Mouse (Mus musculus): Measurements from ENCODE around the gene Nup210.
A peak's percentile ranks its signal among the peaks of the same experiment; 100 is the strongest.

Nup210 gene

GRCm38 (mm10) chr6:91104765-91105399 lies 11.7 kb downstream of the Nup210 start:
- DNase-seq (ENCODE audit: low read depth, low spot score): no peak

GRCm38 (mm10) chr6:91103421-91103820 lies 13.2 kb downstream of the Nup210 start:
- DNase-seq (ENCODE audit: low read depth, low spot score): peak; percentile 56

DNA sequence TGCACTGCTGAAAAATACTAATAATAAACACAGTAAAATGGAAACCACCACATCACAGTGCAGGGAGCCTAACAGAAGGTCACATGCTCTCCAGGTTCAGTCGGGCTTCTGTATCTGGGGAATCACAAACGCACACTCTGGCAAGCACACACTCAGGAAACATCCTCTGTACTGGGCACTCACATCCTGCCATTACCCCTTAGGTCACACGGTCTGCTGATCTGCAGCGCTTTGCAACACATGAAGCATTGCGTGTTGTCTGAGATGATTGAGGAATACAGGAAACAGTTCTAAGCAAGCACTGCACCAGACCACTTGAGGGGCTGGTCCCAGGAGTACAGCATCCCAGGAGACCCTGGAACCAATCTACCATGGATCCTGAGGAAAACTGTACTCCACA lies 16.0 kb downstream of the Nup210 start:
- no peak for DNase-seq (ENCODE audit: low read depth, low spot score)

- DNase-seq (ENCODE audit: low read depth, low spot score): no peak
Measured at GRCm38 (mm10) chr6:91097879-91098278, 18.8 kb downstream of the Nup210 start.

GRCm38 (mm10) chr6:91095072-91095601 lies 21.5 kb downstream of the Nup210 start:
- DNase-seq (ENCODE audit: low read depth, low spot score): no peak

DNA sequence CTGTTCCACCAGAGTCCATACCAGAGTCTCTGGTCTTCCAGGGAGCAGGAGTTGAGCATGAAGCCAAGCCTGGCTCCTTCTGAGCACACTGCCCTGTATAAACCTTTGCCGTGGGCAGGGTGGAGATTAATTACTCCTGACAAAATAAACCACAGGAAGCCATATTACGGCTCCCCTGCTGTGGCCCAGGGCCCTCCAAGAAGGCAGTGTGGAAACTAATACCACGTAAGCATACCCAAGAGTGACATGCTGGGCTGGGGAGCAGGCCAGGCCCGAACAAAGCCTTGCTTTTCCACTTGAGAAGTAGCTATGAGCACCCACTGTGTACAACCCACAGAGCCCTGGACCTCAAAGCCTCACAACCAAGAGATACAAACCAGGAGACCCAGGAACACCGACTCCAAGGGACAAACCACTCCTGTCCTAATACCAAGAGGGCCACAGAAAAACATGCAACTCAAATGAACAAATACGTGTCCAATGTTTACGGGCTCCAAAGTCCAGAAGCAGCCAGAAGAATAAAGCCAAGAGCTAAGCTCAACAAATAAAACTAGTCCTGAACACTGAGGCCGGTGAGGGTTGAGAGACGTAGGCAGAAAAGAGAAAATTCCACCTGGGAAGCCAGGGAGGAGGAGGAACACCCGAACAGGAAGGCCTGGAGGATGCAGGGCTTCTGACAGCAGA lies 24.3 kb downstream of the Nup210 start:
- DNase-seq (ENCODE audit: low read depth, low spot score): no peak

- DNase-seq (ENCODE audit: low read depth, low spot score): peak; percentile 17
Measured at GRCm38 (mm10) chr6:91085114-91085892, 31.3 kb downstream of the Nup210 start.

GRCm38 (mm10) chr6:91080033-91080432 lies 36.6 kb downstream of the Nup210 start:
- DNase-seq (ENCODE audit: low read depth, low spot score): peak; percentile 14

- DNase-seq (ENCODE audit: low read depth, low spot score): no peak
Measured at GRCm38 (mm10) chr6:91076249-91076648, 40.4 kb downstream of the Nup210 start.

GRCm38 (mm10) chr6:91068511-91068910 lies 48.1 kb downstream of the Nup210 start:
- no peak for DNase-seq (ENCODE audit: low read depth, low spot score)

- DNase-seq (ENCODE audit: low read depth, low spot score): no peak
Measured at GRCm38 (mm10) chr6:91067048-91067447, 49.6 kb downstream of the Nup210 start.

- no peak for DNase-seq (ENCODE audit: low read depth, low spot score)
Measured at GRCm38 (mm10) chr6:91061296-91061695, 55.3 kb downstream of the Nup210 start.

GRCm38 (mm10) chr6:91059711-91060110 lies 56.9 kb downstream of the Nup210 start:
- DNase-seq (ENCODE audit: low read depth, low spot score): peak; percentile 52

- DNase-seq (ENCODE audit: low read depth, low spot score): no peak
Measured at GRCm38 (mm10) chr6:91057989-91058388, 58.6 kb downstream of the Nup210 start.

GRCm38 (mm10) chr6:91056348-91056747 lies 60.3 kb downstream of the Nup210 start:
- no peak for DNase-seq (ENCODE audit: low read depth, low spot score)

DNA sequence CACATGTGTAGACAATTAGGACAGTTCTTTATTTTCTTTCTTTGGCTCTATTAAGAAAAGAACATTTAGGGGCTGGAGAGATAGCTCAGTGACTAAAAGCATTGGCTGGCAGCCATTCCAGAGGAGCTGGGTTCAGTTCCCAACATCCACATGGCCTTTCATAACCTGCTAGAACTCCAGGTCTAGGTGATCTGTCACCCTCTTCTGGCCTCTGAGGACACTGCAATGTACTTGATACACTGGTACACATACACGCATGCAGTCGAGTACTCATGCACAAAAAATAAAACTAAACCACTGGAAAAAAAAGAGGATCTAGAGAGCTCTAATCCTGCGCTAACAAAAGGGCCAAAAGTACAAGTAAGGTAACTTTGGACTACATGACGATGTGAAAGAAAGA lies 64.1 kb downstream of the Nup210 start:
- peak; percentile 36 for DNase-seq (ENCODE audit: low read depth, low spot score)

GRCm38 (mm10) chr6:91048019-91048418 lies 68.6 kb downstream of the Nup210 start:
- no peak for DNase-seq (ENCODE audit: low read depth, low spot score)

- no peak for DNase-seq (ENCODE audit: low read depth, low spot score)
Measured at GRCm38 (mm10) chr6:91047434-91047833, 69.2 kb downstream of the Nup210 start.

GRCm38 (mm10) chr6:91046184-91046583 lies 70.4 kb downstream of the Nup210 start:
- no peak for DNase-seq (ENCODE audit: low read depth, low spot score)

GRCm38 (mm10) chr6:91044628-91045331 lies 71.8 kb downstream of the Nup210 start:
- DNase-seq (ENCODE audit: low read depth, low spot score): no peak

DNA sequence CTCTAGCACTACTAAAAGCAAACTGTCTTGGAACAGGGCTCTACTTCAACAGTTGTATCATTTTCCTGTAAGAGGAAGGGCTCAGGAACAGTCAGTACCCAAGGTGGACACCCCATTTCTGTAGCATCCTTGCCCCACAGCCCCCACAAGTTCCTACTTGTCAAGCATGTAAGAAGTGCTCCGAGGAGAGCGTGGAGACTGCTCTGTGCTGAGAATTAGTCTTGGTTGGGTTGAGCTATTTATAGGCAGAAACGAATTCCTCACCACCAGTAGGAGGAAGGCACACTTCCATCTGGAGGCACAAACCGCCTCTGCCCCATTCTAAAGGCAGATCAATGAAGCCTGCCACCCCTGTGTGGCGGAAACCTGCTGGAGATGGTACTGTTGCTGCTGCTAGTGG lies 75.3 kb downstream of the Nup210 start:
- no peak for DNase-seq (ENCODE audit: low read depth, low spot score)

DNA sequence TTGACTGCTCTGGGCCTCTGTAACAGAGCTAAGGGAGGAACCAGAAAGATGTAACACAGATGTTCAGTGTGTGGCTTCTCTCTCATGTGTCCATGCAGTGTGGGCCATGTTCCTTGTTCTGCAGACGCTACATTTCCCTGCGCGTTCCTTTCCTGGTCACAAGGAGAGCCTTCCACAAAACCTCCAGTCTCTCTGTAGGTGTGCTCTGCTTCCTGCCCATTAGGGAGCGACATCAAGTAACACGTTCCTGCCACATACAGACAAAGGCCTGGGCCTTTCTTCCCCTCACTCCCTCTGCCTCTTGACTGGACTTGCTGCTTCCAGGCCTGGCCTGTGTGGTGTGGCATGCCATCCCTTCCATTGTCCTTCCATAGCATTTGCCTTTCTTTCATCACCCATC lies 88.4 kb downstream of the Nup210 start:
- peak; percentile 48 for DNase-seq (ENCODE audit: low read depth, low spot score)
